Mouse (Mus musculus) heart, embryonic 11.5 days (tissue): ENCODE measurements around the gene Gm4881. TPM values are rescaled to one million over a fixed set of nuclear protein-coding genes. Genes with fewer than 3 reads are reported as not detected.
A peak's percentile ranks its signal among the peaks of the same experiment; 100 is the strongest.

Experiments
- ATAC-seq: fragments of 200-750 bp; cut with Nextera tagmentation; replicated peaks from 2 replicates; pipeline ENCODE4 v1.8.0; 2017; ENCODE audit warnings: moderate library complexity; ENCODE audit not compliant: insufficient number of reproducible peaks, low FRiP score, low TSS enrichment
- H3K27ac ChIP-seq: fragments of 300-500 bp; sonication (generic); 2 replicates; pipeline ENCODE4 v1.5.1; 2014; ENCODE audit warnings: mild to moderate bottlenecking, low read depth, low read length
- H3K27me3 ChIP-seq: fragments of 300-500 bp; sonication (generic); 2 replicates; pipeline ENCODE4 v1.6.1; 2014; ENCODE audit warnings: mild to moderate bottlenecking, low read length, mixed read lengths; ENCODE audit not compliant: control insufficient read depth, insufficient read depth
- H3K36me3 ChIP-seq: fragments of 300-500 bp; sonication (generic); 2 replicates; pipeline ENCODE4 v1.6.1; 2014; ENCODE audit warnings: mild to moderate bottlenecking, low read length, moderate library complexity, mixed read lengths; ENCODE audit not compliant: control insufficient read depth, insufficient read depth
- H3K4me1 ChIP-seq: fragments of 300-500 bp; sonication (generic); 2 replicates; pipeline ENCODE4 v1.6.1; 2014; ENCODE audit warnings: low read length; ENCODE audit not compliant: control insufficient read depth, insufficient read depth
- H3K4me2 ChIP-seq: fragments of 300-500 bp; sonication (generic); 2 replicates; pipeline ENCODE4 v1.6.1; 2014; ENCODE audit warnings: mild to moderate bottlenecking, moderate library complexity
- H3K4me3 ChIP-seq: fragments of 300-500 bp; sonication (generic); 2 replicates; pipeline ENCODE4 v1.5.1; 2014; ENCODE audit warnings: low read depth, low read length
- H3K9ac ChIP-seq: fragments of 300-500 bp; sonication (generic); 2 replicates; pipeline ENCODE4 v1.6.1; 2014; ENCODE audit warnings: mild to moderate bottlenecking, low read depth, low read length, moderate library complexity
- H3K9me3 ChIP-seq: fragments of 300-500 bp; sonication (generic); replicated peaks from 2 replicates; pipeline ENCODE4 v1.6.1; 2016; ENCODE audit warnings: low read length; ENCODE audit not compliant: control insufficient read depth
- WGBS: fragments of 180-500 bp; shearing (Covaris S2); extraction: QIAGEN DNeasy Blood & Tissue Kit; methylation state at CpG from one replicate; pipeline ENCODE4 v1.1.7; 2014; ENCODE audit not compliant: insufficient replicate concordance; 5-methylcytosine and 5-hydroxymethylcytosine counted together
- polyA plus RNA-seq: library from polyadenylated mRNA; unstranded; fragments of >200 nt; fragmentation: Nextera tagmentation; extraction: Ambion mirVana; gene quantifications from 2 replicates; pipeline ENCODE4 v1.2.1, GENCODE M21; 2014

Gene Gm4881
- polyA plus RNA-seq, 1 experiment from 2014 or later: not detected

GRCm38 (mm10) chr7:24978781-24979180 is 34.5 kb upstream of the Gm4881 start:
- H3K4me2 ChIP-seq: no peak overlapping the region
- H3K27me3 ChIP-seq: no peaks in the 10 kb centered on the region
- no peaks in the 10 kb centered on the region for H3K36me3 ChIP-seq
- H3K9ac ChIP-seq: no peak overlapping the region
- H3K27ac ChIP-seq: no peak overlapping the region
- H3K4me3 ChIP-seq: no peak overlapping the region
- 74% methylated on average over 7 of the region's 7 CpGs for WGBS
- no peaks in the 10 kb centered on the region for H3K9me3 ChIP-seq
- ATAC-seq: no peak
- H3K4me1 ChIP-seq: no peaks in the 10 kb centered on the region

DNA sequence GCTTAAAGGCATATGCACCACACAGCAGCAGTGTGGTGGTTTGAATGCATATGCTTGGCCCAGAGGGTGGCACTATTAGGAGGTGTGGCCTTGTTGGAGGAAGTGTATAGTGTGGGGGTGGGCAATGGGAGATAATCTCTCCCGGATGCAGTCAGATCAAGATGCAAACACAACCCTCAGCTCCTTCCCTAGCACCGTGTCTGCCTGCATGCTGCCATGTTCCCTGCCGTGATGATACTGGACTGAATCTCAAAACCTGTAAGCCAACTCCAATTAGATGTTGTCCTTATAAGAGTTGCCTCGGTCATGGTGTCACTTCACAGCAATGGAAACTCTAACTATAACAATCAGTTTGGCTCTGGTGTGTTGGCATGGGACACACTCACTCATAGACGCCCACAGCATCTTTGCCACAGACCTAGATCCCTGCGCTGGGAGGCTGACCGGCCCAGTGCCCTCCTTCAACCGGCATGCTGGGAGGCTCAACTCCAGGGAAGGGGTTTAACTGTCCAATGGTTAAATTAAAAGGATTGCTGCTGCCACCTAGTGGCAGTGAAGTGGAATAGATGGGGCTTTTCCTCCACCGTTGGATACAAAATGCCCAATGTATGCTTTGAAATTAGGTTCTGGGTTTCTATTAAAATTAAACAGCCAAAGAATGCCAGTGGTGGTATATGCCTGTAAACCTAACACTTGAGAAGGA is 30.8 kb upstream of the Gm4881 start:
- Histone ChIP-seq H3K27ac (no peak overlapping the region), H3K4me2 (no peak overlapping the region), H3K4me1 (no peaks in the 10 kb centered on the region; the same call in 1 of the 2 replicates), H3K4me3 (no peak overlapping the region), H3K27me3 (no peaks in the 10 kb centered on the region), H3K9ac (no peak overlapping the region), H3K36me3 (no peaks in the 10 kb centered on the region), H3K9me3 (no peaks in the 10 kb centered on the region)
- no peak for ATAC-seq
- 32% methylated on average over 9 of the region's 9 CpGs for WGBS

GRCm38 (mm10) chr7:24973902-24974301 is 29.6 kb upstream of the Gm4881 start:
- no peaks in the 10 kb centered on the region for H3K9me3 ChIP-seq
- 57% methylated on average over 5 of the region's 5 CpGs for WGBS
- H3K4me2 ChIP-seq: no peak overlapping the region
- ATAC-seq: no peak
- no peak overlapping the region for H3K9ac ChIP-seq
- H3K27ac ChIP-seq: no peak overlapping the region
- H3K36me3 ChIP-seq: no peaks in the 10 kb centered on the region
- no peaks in the 10 kb centered on the region; the same call in 1 of the 2 replicates for H3K4me1 ChIP-seq
- H3K27me3 ChIP-seq: no peaks in the 10 kb centered on the region
- no peak overlapping the region for H3K4me3 ChIP-seq

DNA sequence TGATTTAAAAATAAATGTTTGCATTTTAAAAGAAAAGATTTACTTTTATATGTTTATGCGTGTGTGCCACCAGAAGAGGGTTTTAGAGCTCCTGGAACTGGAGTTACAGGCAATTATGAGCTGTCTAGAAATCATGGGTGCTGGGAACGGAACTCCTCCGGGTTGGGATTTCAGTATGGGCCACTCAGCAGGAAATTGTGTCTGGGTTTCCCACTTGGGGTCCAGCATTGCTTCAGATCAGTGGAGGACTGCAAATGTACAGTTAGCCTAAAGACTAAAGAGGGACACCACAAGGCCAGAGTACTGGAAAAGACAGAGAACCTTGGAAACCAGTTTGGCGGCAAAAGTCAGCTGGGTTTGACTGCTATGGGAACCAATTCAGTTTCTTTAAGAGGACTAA is 28.9 kb upstream of the Gm4881 start:
- no peak overlapping the region for H3K4me3 ChIP-seq
- no peaks in the 10 kb centered on the region; the same call in 1 of the 2 replicates for H3K4me1 ChIP-seq
- WGBS: 72% methylated on average over 4 of the region's 4 CpGs
- H3K4me2 ChIP-seq: no peak overlapping the region
- H3K27ac ChIP-seq: no peak overlapping the region
- H3K27me3 ChIP-seq: no peaks in the 10 kb centered on the region
- no peaks in the 10 kb centered on the region for H3K36me3 ChIP-seq
- H3K9me3 ChIP-seq: no peaks in the 10 kb centered on the region
- no peak overlapping the region for H3K9ac ChIP-seq
- no peak for ATAC-seq

DNA sequence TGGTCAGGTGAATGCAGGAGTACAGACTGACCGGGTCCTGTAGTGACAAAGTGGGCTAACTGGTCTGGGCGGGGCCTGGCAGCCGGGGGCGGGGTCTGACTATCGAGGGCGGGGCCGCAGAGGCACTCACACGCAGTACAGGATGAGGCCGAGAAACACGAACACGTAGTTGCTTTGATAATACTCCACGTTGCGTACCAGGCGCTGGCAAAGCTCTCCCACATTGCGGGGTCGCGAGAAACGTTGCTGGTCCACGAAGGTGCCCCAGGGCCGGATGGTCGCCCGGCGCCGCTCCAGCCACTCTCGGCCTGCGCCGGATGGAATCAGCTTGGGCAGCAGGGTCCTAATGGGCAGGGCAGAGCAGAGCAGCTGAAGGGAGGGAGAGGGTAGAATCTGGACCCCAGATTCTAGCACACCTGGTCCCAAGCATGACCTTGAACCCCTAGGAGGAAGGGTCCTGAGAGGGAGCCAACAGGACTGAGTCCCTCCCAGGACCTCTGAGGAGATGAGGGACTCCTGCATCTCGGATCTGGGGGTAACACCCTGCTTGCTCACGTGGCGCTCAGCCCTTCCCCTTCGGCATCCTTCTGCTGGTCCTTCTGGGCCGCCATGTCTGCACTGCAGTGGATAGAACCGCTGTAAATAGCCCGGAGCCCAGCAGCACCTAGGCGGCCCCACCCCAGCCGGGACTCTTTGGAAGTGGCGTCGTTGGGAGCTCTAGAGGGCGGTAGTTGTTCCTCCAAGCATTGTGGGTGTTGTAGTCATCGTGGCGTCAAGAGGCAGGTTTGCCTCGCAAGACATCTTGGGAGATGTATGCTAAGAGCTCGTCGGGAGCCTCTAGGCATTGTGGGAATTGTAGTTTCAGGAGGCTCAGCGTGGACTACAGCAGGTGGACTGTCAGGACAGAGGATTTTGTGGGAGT is 27.9 kb upstream of the Gm4881 start, which contains the start of gene Rabac1:
Gene Rabac1 (minus strand): TSS at position 783 of the 922 bp plus-strand sequence.
- Histone ChIP-seq H3K4me1 (no peaks in the 10 kb centered on the region; the same call in 1 of the 2 replicates), H3K9ac (peak within 1 kb of the TSS; percentile 68), H3K36me3 (no peaks in the 10 kb centered on the region), H3K4me2 (peak within 1 kb of the TSS; percentile 74), H3K4me3 (peak within 1 kb of the TSS; percentile 69), H3K27ac (peak within 1 kb of the TSS; percentile 60), H3K27me3 (no peaks in the 10 kb centered on the region), H3K9me3 (no peaks in the 10 kb centered on the region)
- ATAC-seq: peak; percentile 90
- under 1% methylated on average over 45 of the region's 45 CpGs for WGBS

DNA sequence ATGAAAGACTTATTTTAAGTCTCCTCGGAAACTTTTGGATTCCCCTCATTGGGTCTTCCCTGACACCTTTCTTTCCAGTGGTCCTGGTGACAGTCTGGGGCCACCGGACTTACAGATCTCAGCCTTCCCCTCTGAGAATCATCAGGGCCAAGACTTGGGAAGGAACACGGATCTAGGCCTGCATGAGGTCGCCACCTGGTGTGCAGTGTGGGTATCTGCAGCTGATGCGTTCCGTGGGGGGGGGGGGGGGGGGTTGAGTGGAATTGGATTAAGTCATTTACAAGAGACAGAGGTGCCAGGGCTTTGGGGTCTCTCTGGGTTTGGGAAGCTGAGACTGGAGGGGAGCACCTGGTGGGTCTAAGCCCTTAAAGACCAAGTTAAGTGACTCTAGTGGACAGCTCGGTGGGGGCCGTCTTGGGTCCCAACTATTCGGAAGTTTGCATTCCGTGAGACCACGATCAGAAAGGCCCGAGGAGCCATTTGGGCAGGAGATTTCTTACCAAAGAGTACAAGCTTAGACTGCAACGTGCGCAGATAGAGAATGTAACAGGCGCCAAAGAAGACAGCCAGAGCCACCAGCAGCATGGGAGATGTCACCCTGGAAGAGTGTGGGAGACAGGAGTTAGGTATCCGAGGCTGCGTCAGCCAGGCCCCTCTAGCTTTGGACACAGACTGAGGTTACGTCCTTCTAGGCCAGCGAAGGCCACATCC is 27.1 kb upstream of the Gm4881 start:
- WGBS: 6% methylated on average over 19 of the region's 19 CpGs
- Histone ChIP-seq H3K36me3 (no peaks in the 10 kb centered on the region), H3K27ac (no peak overlapping the region), H3K4me3 (peak overlapping the region; percentile 69), H3K4me1 (no peaks in the 10 kb centered on the region; the same call in 1 of the 2 replicates), H3K4me2 (peak overlapping the region; percentile 74), H3K9ac (no peak overlapping the region; the same call in 1 of the 2 replicates), H3K27me3 (no peaks in the 10 kb centered on the region), H3K9me3 (no peaks in the 10 kb centered on the region)
- ATAC-seq: no peak

GRCm38 (mm10) chr7:24970341-24970740 is 26.0 kb upstream of the Gm4881 start:
- Histone ChIP-seq H3K4me3 (no peak overlapping the region), H3K9me3 (no peaks in the 10 kb centered on the region), H3K9ac (no peak overlapping the region), H3K4me1 (no peaks in the 10 kb centered on the region; the same call in 1 of the 2 replicates), H3K36me3 (no peaks in the 10 kb centered on the region), H3K27me3 (no peaks in the 10 kb centered on the region), H3K27ac (no peak overlapping the region), H3K4me2 (no peak overlapping the region)
- 96% methylated on average over 3 of the region's 3 CpGs for WGBS
- no peak for ATAC-seq

DNA sequence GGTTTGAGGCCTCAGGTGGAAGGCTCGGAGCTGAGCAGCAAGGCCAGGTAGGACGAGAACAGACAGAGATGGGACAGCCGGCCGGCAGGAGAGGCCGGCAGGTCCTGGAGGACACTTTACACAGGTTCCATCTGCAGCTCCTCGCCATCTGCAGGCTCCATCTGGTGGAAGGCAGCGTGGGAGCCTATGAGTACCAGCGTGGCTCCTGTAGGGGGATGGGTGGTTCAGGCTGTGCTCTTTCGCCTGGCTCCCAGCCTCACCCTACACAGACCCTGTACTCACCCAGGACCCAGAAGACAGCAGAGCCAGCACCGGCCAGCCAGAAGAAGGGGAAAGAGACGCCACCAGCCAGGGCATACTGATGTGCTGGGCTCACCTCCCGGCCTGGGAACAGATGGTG is 25.5 kb upstream of the Gm4881 start:
- no peaks in the 10 kb centered on the region for H3K9me3 ChIP-seq
- H3K36me3 ChIP-seq: no peaks in the 10 kb centered on the region
- H3K27me3 ChIP-seq: no peaks in the 10 kb centered on the region
- H3K9ac ChIP-seq: no peak overlapping the region
- H3K4me2 ChIP-seq: no peak overlapping the region
- H3K4me3 ChIP-seq: no peak overlapping the region
- 75% methylated on average over 11 of the region's 12 CpGs for WGBS
- no peak for ATAC-seq
- H3K4me1 ChIP-seq: no peaks in the 10 kb centered on the region; the same call in 1 of the 2 replicates
- no peak overlapping the region for H3K27ac ChIP-seq
